Mouse (Mus musculus) megakaryocyte, embryonic 14.5 days (primary cell): Measurements from ENCODE around the gene Prune1. TPM values are rescaled to one million over a fixed set of nuclear protein-coding genes. Genes with fewer than 3 reads are reported as not detected.
"Not testable (repeated sequence)": the region's sequence is repeated elsewhere in the genome, so short reads cannot be mapped to it uniquely, and the experiment has no call there.

Experiments used
- H3K27me3 ChIP-seq: replicated peaks from 2 replicates; pipeline ENCODE3; 2012; ENCODE audit warnings: inconsistent platforms
- H3K36me3 ChIP-seq: replicated peaks from 2 replicates; pipeline ENCODE3; 2012; ENCODE audit warnings: low read length, inconsistent platforms, mixed read lengths
- H3K4me1 ChIP-seq: 2 replicates; pipeline ENCODE4 v1.6.1; 2012; ENCODE audit warnings: inconsistent platforms
- H3K4me3 ChIP-seq: replicated peaks from 2 replicates; pipeline ENCODE3; 2012; ENCODE audit warnings: moderate library complexity, mild to moderate bottlenecking, inconsistent platforms
- H3K9me3 ChIP-seq: 2 replicates; pipeline ENCODE4 v1.6.1; 2012; ENCODE audit warnings: inconsistent platforms
- FLI1 ChIP-seq: IDR thresholded peaks from 2 replicates; pipeline ENCODE4 v1.6.1; 2012; ENCODE audit warnings: low read length, inconsistent platforms, mixed read lengths
- GATA1 ChIP-seq: IDR thresholded peaks from 3 replicates; pipeline ENCODE4 v1.6.1; 2012; ENCODE audit warnings: mixed read lengths, low read length, inconsistent platforms, borderline replicate concordance
- polyA plus RNA-seq: library from polyadenylated mRNA; stranded (reverse); fragments of >175 nt; gene quantifications from 2 replicates; pipeline ENCODE4 v1.2.3, GENCODE M21; 2012; ENCODE audit warnings: low replicate concordance; ENCODE audit not compliant: insufficient read depth

Prune1 gene
- polyA plus RNA-seq, 1 experiment: 6.0 TPM

DNA sequence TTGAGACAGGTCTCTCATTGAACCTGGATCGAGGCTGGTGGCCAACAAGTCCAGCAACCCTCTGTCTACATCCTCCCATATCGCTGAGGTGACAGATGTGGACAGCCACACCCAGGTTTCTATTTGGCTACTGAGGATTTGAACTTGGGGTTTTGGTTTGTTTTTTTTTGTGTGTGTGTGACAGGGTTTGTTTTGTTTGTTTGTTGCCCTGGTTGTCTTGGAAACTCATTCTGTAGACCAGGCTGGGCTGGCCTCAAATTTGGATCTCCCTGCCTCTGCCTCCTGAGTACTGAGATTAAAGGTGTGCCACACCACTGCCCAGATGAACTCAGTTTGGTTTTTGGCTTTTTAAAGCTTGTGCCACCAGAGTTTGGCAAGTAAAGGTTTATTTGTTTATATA is 58.8 kb downstream of the Prune1 start:
- H3K36me3 ChIP-seq: peaks cover 76% of the 10 kb centered on the region
- no peak for TF ChIP-seq GATA1
- TF ChIP-seq FLI1: no peak
- no peaks in the 10 kb centered on the region for H3K27me3 ChIP-seq
- peaks cover 79% of the 10 kb centered on the region for H3K4me1 ChIP-seq
- peak overlapping the region; percentile 31 for H3K4me3 ChIP-seq
- H3K9me3 ChIP-seq: no peaks in the 10 kb centered on the region

DNA sequence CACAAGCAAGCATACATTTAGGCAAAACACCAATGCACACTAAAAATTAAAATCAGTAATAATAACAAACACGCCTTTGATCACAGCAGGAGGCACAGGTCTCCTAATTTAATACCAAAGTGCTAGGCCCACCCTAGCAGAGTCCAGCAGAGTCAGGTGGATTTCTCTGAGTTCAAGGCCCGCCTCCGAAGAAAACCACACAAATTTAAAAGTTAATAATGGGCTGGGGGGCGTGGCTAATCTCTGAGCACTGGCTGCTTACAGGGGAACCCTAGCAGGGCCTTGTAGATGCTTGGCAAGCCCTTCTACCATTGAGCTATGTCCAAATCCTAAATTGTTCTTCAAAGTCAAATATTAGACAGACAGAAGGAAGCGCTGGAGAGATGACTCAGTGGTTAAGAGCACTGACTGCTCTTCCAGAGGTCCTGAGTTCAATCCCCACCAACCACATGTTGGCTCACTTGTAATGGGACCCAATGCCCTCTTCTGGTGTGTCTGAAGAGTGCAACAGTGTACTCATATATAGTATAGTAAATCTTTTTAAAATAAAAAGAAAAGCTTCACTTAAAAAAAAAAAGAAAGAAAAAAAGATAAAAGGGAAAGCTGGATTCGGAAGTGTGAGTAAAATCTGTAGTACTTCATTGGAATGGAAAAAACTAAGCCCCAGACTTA is 63.3 kb downstream of the Prune1 start:
- Histone ChIP-seq H3K4me1 (peaks cover 65% of the 10 kb centered on the region), H3K27me3 (no peaks in the 10 kb centered on the region), H3K4me3 (peak overlapping the region; percentile 98), H3K9me3 (no peaks in the 10 kb centered on the region), H3K36me3 (peaks cover 72% of the 10 kb centered on the region)
- TF ChIP-seq FLI1 (no peak), GATA1 (no peak)

DNA sequence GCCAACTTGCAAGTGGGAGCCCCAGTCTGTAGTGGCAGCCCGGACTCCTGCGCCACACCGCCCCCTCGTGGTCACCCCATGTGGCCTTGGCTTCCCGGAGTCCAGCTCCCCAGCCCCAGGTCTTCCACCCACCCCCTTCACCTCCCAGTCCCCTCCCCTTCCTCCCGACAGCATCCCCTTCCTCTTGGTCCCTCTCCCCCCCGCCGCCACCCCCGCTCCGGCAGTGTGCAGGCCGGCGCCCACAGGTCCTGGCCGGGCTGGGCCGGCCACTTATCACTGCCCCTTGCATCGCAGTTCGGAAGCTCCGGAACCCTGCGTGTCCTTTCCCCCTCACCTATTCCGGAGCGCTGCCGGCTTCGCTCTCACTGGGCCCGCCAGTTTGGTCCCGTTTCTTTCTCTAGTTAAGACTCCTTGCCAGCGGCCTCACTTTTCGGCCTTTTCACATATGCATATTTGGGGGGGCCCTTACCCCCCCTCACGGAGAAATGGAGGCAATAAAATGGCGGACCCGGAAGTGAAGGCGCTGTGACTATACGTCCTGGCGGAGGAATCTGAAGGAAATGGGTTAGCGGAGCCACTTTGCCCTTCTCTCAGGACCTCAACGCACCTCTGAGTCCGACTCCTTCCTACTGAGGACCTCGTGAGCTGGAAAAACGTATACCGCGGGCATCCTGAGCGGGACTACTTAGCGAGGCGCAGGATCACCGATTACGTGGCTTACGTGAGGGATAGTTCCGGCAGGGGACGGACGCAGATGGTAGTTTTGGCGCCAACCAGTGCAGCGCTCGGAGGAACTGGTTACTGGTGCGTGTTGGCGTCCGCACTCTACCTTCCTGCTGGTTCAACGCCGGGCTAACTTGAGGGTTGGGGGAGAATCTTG is 64.4 kb downstream of the Prune1 start, which contains the start of gene Gabpb2:
TSS of gene Gabpb2 (minus strand) at position 662 of the 880 bp plus-strand sequence.
- Histone ChIP-seq H3K9me3 (no peaks in the 10 kb centered on the region), H3K36me3 (peaks cover 64% of the 10 kb centered on the region), H3K4me3 (peak within 1 kb of the TSS; percentile 98), H3K27me3 (no peaks in the 10 kb centered on the region), H3K4me1 (peaks cover 56% of the 10 kb centered on the region)
- TF ChIP-seq FLI1 (peak; percentile 25; the same call in 1 of the 2 replicates), GATA1 (no peak)

DNA sequence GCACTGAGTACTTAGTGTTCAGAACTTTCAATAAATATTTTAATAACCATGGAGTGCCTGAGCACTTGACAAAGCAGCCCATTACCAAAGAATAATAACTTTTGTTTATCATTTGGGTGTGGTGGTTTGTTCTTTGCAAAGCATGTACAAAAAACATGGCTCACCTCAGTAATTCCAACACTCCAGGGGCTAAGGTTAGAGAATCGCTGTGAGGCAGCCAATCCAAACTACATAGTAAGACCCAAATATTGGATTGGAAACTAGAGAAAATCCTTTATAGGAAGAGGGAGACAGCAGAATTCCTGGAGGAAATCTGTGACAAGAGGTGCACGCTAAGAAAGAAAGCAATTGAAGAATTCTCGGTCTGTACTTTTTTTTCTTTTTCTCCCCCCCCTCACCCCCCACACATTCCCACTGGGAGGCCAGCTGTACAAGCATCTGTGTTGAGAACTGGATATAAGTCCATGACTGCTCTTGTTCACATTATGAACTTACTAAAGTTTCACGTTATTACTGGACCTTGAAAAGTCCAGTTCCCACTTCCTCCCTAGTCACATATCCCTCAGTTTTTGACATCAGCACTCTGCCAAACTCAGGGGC is 65.1 kb downstream of the Prune1 start:
- Histone ChIP-seq H3K4me3 (peak overlapping the region; percentile 98), H3K27me3 (no peaks in the 10 kb centered on the region), H3K4me1 (peaks cover 48% of the 10 kb centered on the region), H3K36me3 (peaks cover 65% of the 10 kb centered on the region), H3K9me3 (no peaks in the 10 kb centered on the region)
- no peak for TF ChIP-seq FLI1
- TF ChIP-seq GATA1: no peak

DNA sequence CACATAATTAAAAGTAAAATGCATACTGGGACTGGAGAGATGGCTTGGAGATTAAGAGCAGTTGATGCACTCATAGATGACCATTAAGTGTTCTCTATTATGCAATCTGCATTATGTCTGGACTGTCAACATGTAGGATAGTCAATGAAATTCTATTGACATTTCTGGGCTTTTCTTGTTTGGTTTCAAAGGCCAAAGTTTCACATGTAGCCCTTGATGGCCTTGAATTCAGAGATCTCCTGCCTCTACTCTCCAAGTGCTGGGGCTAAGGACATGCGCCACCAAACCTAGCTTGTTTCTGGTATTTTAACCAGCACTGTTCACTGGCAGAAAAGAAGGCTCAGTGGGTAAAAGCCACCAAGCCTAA is 68.3 kb downstream of the Prune1 start:
- H3K9me3 ChIP-seq: no peaks in the 10 kb centered on the region
- H3K4me1 ChIP-seq: peaks cover 24% of the 10 kb centered on the region
- H3K4me3 ChIP-seq: no peak overlapping the region
- peaks cover 63% of the 10 kb centered on the region for H3K36me3 ChIP-seq
- H3K27me3 ChIP-seq: no peaks in the 10 kb centered on the region
- TF ChIP-seq FLI1 (no peak), GATA1 (no peak)

DNA sequence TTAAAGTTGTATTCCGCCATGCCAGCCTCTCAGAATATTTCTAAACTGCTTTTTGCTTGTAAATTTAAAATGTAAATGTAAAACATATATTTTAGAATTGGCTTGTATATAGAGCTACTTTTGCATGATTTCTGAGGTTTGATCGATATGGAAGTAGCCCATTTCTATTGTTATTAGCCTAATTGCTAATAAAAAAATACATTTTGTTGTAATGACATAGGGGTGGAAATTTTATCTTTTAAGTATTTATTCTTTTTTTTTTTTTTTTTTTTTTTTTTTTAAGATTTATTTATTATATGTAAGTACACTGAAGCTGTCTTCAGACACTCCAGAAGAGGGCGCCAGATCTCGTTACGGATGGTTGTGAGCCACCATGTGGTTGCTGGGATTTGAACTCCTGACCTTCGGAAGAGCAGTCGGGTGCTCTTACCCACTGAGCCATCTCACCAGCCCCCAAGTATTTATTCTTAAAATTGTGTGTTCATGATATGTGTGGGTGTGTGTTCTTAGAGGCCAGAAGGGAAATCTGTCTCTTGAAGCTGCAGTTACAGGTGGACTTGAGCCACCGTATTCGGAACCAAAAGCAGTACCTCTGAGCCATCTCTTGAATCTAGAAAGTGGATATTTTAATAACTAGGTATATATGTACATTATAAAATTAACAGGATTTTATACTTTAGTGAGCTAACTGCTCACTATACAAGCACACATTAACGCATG is 68.8 kb downstream of the Prune1 start:
- not testable (repeated sequence) for H3K9me3 ChIP-seq, H3K27me3 ChIP-seq, H3K4me3 ChIP-seq
- peaks cover 19% of the 10 kb centered on the region for H3K4me1 ChIP-seq
- peaks cover 67% of the 10 kb centered on the region for H3K36me3 ChIP-seq

DNA sequence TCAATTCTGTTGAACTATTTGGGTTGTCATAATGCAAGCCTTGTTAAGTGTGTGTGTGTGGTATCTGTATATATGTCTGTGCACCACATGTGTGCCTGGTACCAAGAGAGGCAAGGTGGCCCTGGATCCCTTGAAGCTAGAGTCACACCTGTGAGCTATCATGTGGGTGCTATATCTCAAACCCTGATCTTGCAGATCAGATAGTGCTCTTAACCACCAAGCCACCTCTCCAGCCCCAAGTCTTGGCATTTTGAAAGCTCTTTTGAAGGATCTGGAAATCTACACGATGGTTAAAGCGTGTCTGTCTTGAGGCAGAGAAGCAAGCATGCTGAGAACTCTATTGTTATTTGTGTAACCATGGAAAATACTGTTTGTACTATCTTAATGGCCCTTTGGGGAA is 71.3 kb downstream of the Prune1 start:
- peaks cover 82% of the 10 kb centered on the region for H3K36me3 ChIP-seq
- H3K9me3 ChIP-seq: no peaks in the 10 kb centered on the region
- TF ChIP-seq GATA1 (no peak), FLI1 (no peak)
- peaks cover 10% of the 10 kb centered on the region; the same call in 1 of the 2 replicates for H3K4me1 ChIP-seq
- no peak overlapping the region for H3K4me3 ChIP-seq
- no peaks in the 10 kb centered on the region for H3K27me3 ChIP-seq

DNA sequence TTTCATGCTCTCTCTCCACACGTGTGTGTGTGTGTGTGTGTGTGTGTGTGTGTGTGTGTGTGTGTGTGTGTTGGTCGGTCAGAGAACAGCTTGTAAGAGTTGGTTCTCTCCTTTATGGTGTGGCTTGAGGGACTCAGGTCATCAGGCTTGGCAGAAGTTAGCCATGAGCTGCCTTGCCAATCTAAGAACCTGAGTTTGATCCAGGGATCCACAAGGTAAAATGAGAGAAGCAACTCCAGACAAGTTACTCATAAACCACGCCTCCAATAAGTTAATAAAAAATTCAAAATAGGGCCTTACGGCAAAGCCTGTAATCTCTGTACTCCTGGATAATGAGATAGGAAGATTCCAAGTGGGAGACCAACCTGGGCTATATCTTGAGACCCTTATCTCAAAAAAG is 73.6 kb downstream of the Prune1 start:
- peaks cover 3% of the 10 kb centered on the region; the same call in 1 of the 2 replicates for H3K4me1 ChIP-seq
- H3K36me3 ChIP-seq: peaks cover 84% of the 10 kb centered on the region
- no peaks in the 10 kb centered on the region for H3K27me3 ChIP-seq
- no peaks in the 10 kb centered on the region for H3K9me3 ChIP-seq
- no peak for TF ChIP-seq FLI1
- TF ChIP-seq GATA1: no peak
- no peak overlapping the region for H3K4me3 ChIP-seq

DNA sequence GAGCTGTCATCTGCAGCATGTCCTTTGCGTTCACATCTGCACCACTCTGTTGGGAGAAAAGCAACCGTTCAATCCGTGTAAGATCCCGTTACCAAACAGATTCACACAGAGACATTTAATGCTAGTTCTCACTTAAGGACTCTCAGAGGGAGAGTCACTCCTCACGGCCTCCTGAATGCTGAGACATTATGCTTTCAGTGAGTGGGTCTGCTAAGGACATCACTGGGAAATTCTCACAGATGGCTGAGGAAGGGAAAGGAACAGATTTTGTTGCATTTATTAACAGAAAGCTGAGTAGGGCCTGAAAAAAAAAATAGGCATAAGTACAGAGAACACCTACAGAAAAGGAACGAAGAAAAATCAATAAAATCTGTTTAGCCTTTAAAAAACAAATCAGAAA is 78.0 kb downstream of the Prune1 start:
- Histone ChIP-seq H3K4me3 (no peak overlapping the region), H3K27me3 (no peaks in the 10 kb centered on the region), H3K9me3 (no peaks in the 10 kb centered on the region), H3K4me1 (no peaks in the 10 kb centered on the region), H3K36me3 (peaks cover 95% of the 10 kb centered on the region)
- no peak for TF ChIP-seq FLI1
- no peak for TF ChIP-seq GATA1

Other genes starting within 250 kb of the Prune1 start
- gene Psmd4, start 239.5 kb downstream of the Prune1 start, polyA plus RNA-seq: 24.8 and 169 TPM in 2 replicates
- gene Pip5k1a, start 175.1 kb downstream of the Prune1 start, polyA plus RNA-seq: 6.3 and 16.2 TPM in 2 replicates
- 231 and 749 TPM in 2 replicates for gene Vps72, start 171.1 kb downstream of the Prune1 start, polyA plus RNA-seq
- gene Tmod4, start 157.6 kb downstream of the Prune1 start, polyA plus RNA-seq: not detected in 2 replicates
- gene Scnm1, start 148.1 kb downstream of the Prune1 start, polyA plus RNA-seq: 5.8 and 7.2 TPM in 2 replicates
- 3.8 and 5.1 TPM in 2 replicates for gene Lysmd1, start 148.0 kb downstream of the Prune1 start, polyA plus RNA-seq
- gene Tnfaip8l2, start 139.7 kb downstream of the Prune1 start, polyA plus RNA-seq: 34.2 TPM in 1 of 2 replicates, not detected in the other
- 1.2 and 4.0 TPM in 2 replicates for gene Sema6c, start 121.6 kb downstream of the Prune1 start, polyA plus RNA-seq
- gene Gabpb2, start 64.2 kb downstream of the Prune1 start, polyA plus RNA-seq: 0.60 TPM in 1 of 2 replicates, not detected in the other
- 183 and 363 TPM in 2 replicates for gene Cdc42se1, start 53.3 kb downstream of the Prune1 start, polyA plus RNA-seq
- 10.4 and 11.3 TPM in 2 replicates for gene Mllt11, start 49.9 kb downstream of the Prune1 start, polyA plus RNA-seq
- 1.7 and 3.7 TPM in 2 replicates for gene Gm128, start 40.5 kb downstream of the Prune1 start, polyA plus RNA-seq
- 0.30 TPM in 1 of 2 replicates, not detected in the other for gene Bnipl, start 30.9 kb downstream of the Prune1 start, polyA plus RNA-seq
- 517 and 1,363 TPM in 2 replicates for gene Mindy1, start 731 bp downstream of the Prune1 start, polyA plus RNA-seq
- gene Anxa9, start 25.1 kb upstream of the Prune1 start, polyA plus RNA-seq: 0.66 TPM in 1 of 2 replicates, not detected in the other
- 36.9 and 124 TPM in 2 replicates for gene Cers2, start 32.7 kb upstream of the Prune1 start, polyA plus RNA-seq
- gene Setdb1, start 75.1 kb upstream of the Prune1 start, polyA plus RNA-seq: 2.3 and 6.3 TPM in 2 replicates
- not detected in 2 replicates for gene 4930558C23Rik, start 120.8 kb upstream of the Prune1 start, polyA plus RNA-seq
- 11.1 and 19.7 TPM in 2 replicates for gene Arnt, start 152.3 kb upstream of the Prune1 start, polyA plus RNA-seq
- gene Ctsk, start 217.2 kb upstream of the Prune1 start, polyA plus RNA-seq: not detected in 2 replicates
- 3.5 and 24.7 TPM in 2 replicates for gene Ctss, start 244.7 kb upstream of the Prune1 start, polyA plus RNA-seq